Mouse (Mus musculus): ENCODE measurements around the gene Sash3.
A peak's percentile ranks its signal among the peaks of the same experiment; 100 is the strongest.
"Not testable (repeated sequence)": the region's sequence is repeated elsewhere in the genome, so short reads cannot be mapped to it uniquely, and the experiment has no call there.

Gene Sash3

GRCm38 (mm10) chrX:48202995-48203394 lies 56.8 kb downstream of the Sash3 start:
- no peak for DNase-seq (ENCODE audit: low read depth, low spot score)

GRCm38 (mm10) chrX:48203763-48204162 lies 57.5 kb downstream of the Sash3 start:
- no peak for DNase-seq (ENCODE audit: low read depth, low spot score)

- DNase-seq (ENCODE audit: low read depth, low spot score) = no peak
Observed at GRCm38 (mm10) chrX:48204469-48204868, 58.2 kb downstream of the Sash3 start.

- DNase-seq (ENCODE audit: low read depth, low spot score) = no peak
Observed at GRCm38 (mm10) chrX:48207761-48208487, 61.7 kb downstream of the Sash3 start.

GRCm38 (mm10) chrX:48208519-48209185 lies 62.4 kb downstream of the Sash3 start, which contains the start of gene Zdhhc9:
TSS of gene Zdhhc9 (minus strand) at chrX:48208878.
- DNase-seq (ENCODE audit: low read depth, low spot score) = peak; percentile 68

GRCm38 (mm10) chrX:48209746-48210145 lies 63.5 kb downstream of the Sash3 start:
- not testable (repeated sequence) for DNase-seq (ENCODE audit: low read depth, low spot score)

Measured in retina, adult 2 months (tissue).